Mouse (Mus musculus) monocyte, adult 5-6 weeks (primary cell): ENCODE measurements around the gene Bphl. TPM values are rescaled to one million over a fixed set of nuclear protein-coding genes. Genes with fewer than 3 reads are reported as not detected.

Experiments used
- ATAC-seq: fragments of 153-309, 156-312 bp; replicated peaks from 2 replicates; pipeline ENCODE4 v1.8.0; 2017; ENCODE audit warnings: mild to moderate bottlenecking; ENCODE audit not compliant: low TSS enrichment, insufficient number of reproducible peaks, severe bottlenecking, poor library complexity, low FRiP score
- total RNA-seq: library from RNA; stranded (forward); fragments of 200-1000, 200-491, 200-594 nt; gene quantifications from 3 replicates; pipeline ENCODE4 v1.2.3, GENCODE M21; 2017

Gene Bphl
- total RNA-seq, 1 experiment from 2014 or later = 10.2 TPM

DNA sequence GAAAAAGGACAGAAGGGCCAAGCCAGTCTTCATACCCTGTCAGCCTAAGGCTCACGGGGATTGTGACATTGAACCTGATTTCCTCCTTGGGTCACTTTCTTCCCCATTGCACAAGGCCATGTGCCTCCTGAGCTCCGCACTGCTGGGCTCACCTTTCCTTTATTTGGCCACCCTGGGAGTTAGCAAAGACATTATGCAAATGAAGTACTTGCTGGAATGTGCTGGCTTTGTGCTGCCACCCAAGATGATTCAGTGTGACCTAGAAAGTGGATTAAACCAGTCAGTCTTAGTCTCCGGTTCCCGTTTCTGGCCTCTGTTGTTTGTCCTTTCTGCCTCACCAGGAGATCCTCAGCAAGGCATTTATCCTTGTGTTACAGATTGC lies 72.3 kb downstream of the Bphl start:
- no peak for ATAC-seq

DNA sequence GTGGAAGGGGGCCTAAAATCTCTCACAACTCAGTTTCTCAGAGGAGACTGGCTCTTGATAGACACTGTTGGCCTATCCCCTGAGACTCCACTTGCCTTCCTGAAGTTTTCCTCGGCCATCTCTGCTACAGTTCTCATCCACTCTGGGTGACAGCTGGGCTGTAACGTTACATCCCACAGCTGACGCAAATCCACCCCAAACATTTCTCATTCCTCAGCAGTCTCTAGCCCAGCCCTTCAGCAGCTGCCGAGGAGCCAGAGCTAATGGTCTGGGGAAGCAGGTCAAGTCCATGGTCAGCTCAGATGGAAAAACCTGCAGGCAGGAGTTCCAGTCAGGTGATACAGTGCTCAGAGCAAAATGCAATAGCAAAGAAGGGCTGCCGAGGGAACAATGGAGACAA lies 73.6 kb downstream of the Bphl start:
- ATAC-seq = no peak

DNA sequence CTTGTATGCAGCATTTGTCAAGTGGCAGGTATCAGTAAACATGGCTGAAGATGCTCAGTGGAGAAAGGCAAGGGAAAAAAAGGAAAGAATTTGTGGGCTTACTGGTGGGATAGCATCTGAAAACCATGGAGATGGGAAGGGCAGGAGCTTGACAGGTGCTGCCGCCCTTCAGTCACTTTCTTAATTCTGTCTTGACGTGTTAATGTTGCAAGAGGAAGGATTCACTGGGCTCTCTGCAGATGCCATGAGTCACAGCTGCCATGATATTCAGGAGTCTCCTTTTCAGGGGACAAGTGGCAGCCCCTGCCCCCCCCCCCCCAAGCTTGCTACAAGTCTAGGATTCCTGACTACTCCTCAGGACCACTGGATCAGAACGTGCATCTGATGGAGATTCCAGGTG lies 74.5 kb downstream of the Bphl start:
- ATAC-seq = no peak

DNA sequence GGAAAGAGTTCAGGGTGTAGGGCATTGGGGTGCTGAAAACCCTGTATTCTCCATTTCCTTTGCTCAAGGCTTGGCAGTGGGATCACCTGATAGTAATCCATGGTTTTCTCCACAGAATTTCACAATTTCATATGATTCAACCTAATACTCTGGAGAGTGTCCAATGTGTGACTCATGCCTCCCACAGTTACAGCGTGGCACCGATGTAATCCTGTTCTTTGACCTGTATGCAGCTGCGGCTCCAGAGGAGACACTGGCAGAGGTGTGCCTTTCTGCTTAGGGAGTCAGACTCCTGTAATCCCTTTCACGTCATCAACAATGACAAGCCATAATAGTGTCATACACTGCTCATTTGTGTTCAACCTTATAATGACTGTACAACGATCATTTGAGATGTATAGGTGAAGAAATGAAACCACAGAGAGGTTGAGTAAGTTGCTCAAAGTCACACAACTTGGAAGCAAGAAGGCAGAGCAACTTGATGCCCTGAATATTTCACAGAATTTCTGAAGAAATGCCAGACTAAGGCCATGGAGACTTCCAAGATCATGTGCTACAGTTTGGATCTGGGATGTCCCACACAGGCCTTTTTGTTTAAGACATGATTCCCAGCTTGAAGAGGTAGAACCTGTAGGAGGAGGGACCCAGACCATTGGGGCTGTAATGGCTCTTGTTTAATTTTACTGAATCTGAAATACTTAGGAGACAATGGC lies 75.1 kb downstream of the Bphl start:
- ATAC-seq = no peak

DNA sequence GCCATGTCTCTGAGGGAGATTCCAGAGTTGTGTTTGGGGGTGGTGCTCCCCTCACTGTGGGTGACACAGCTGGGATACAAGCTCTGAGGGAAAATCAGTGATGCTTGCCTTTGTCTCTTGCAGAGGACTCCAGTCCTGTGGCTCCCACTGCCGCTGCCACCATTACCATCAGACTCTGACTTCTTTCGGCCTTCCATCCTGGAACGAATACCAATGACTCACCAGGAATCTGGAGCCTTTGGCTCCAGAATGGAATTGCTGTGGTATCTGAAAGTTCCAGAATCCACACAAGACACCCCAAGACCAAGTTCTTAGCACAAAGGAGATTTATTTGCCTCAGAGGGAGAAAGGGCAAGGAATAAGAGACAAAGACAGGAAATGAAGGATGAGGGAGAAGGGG lies 75.7 kb downstream of the Bphl start:
- no peak for ATAC-seq

DNA sequence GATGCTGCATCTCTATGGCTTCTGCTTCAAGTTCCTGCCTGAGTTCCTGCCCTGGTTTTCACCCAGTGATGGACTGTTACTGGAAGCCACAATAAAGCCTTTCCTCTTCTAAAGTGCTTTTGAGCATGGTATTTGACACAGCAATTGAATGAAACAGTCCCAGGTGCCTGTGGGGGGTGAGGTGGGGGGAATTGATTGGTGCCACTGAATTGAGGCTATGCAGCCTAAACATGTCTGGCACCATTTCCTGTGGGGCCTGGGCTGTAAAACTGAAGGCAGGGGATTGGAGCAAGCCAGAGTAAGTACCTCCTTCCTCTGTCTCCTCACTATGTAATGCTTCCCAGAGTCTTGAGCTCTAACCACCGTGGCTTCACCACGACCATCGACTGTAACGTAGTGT lies 77.3 kb downstream of the Bphl start:
- ATAC-seq = no peak

DNA sequence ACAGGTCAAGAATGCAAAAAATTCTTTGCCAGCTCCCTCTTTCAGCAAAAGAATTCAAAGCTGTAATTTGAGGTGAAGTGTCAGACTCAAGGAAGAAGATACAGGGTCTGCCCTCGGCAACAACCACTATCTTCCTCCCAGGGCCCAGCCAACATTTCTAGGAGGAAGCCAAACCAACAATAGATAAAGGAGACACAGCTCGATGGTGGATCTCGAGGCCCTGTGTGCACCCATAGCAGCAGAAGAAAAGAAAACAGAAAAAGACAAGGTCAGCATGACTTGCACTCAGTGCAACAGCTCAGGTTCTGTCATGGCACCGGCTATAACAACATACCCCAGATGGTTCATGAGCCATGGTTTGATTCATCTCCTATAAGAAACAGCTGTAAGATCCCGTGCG lies 79.1 kb downstream of the Bphl start:
- no peak for ATAC-seq

DNA sequence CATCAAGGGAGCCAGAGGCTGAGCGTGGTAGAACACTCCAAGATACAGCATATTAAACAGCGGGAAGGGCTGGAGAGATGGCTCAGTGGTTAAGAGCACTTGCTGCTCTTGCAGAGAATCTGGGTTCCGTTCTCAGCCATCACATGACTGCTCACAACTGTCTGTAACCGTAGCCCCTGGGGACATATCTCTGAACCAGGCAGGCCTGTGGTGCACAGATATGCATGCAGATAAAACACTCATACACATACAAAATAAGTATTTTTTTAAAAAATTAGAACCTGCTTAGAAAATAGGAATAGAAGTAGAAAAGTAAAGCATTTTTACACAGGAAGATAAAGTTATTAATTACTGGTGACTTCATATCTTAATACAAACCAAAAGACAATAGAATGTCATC lies 81.4 kb downstream of the Bphl start:
- no peak for ATAC-seq

DNA sequence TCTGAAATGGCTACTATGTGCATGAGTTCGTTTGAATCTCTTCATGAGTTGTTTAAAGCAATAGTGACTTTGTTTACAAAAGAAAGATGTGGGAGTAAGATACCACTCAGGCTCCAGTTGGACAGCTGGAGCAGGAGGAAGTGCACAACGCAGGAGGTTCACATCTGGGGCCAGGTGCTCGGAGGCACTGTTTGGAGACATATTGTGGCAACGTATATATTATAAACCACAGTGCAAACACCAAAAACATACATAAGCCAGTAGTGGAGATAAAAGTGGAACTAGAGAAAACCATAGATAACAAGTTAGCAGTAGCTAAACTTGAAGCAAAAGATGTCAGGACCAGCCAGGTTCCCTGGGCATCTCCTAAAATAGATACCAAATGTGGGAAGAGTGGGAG lies 82.0 kb downstream of the Bphl start:
- ATAC-seq = no peak

DNA sequence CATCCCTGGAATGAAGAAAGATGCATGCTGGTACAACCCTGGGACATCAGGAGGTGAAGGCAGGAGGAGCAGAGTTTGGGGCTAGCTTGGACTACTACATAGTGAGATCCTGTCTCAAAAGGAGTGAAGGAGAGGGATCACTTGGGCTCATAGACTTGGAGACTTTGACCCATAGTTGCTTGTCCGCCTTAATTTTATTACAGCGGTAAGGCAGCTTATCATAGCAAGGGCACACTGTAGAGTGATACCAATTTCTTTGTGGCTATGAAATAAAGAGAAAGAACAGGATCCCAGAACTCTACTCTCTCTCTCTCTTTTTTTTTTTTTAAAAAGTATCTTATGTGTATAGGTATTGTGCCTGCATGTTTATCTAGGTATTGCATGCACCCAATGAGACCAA lies 83.1 kb downstream of the Bphl start:
- ATAC-seq = no peak

Other genes starting within 250 kb of the Bphl start
- not detected in 3 replicates for gene Serpinb6e, start 194.2 kb upstream of the Bphl start, total RNA-seq
- gene Serpinb6c, start 131.9 kb upstream of the Bphl start, total RNA-seq = not detected in 3 replicates
- gene Nqo2, start 72.9 kb upstream of the Bphl start, total RNA-seq = 23.0 to 32.6 TPM (median 30.4 TPM) in 3 replicates
- gene Ripk1, start 35.2 kb upstream of the Bphl start, total RNA-seq = 90.4 to 122 TPM (median 115 TPM) in 3 replicates
- gene Serpinb6a, start 34.8 kb upstream of the Bphl start, total RNA-seq = 73.1 to 121 TPM (median 104 TPM) in 3 replicates
- 29.8 to 47.6 TPM (median 39.0 TPM) in 3 replicates for gene Tubb2a, start 40.4 kb downstream of the Bphl start, total RNA-seq
- 5.1 to 7.5 TPM (median 5.7 TPM) in 3 replicates for gene Tubb2b, start 92.9 kb downstream of the Bphl start, total RNA-seq
- gene Psmg4, start 125.4 kb downstream of the Bphl start, total RNA-seq = 59.4 to 101 TPM (median 76.2 TPM) in 3 replicates